Mouse (Mus musculus) thymus, postnatal 0 days (tissue): ENCODE results near the gene Gm28372. TPM values are rescaled to one million over a fixed set of nuclear protein-coding genes. Genes with fewer than 3 reads are reported as not detected.

ENCODE experiments used
- DNase-seq: peaks from one replicate; pipeline ENCODE4 v3.0.0-alpha.2; 2015; ENCODE audit warnings: low spot score
- polyA plus RNA-seq: library from polyadenylated mRNA; unstranded; fragments of >200 nt; fragmentation: Nextera tagmentation; extraction: Ambion mirVana; gene quantifications from 2 replicates; pipeline ENCODE4 v1.2.1, GENCODE M21; 2015

The Gm28372 gene
- polyA plus RNA-seq, 1 experiment from 2014 or later: not detected

GRCm38 (mm10) chr2:130411558-130412495 lies 6.8 kb downstream of the Gm28372 start:
- peak; percentile 73 for DNase-seq

GRCm38 (mm10) chr2:130412775-130413174 lies 7.7 kb downstream of the Gm28372 start:
- no peak for DNase-seq

DNA sequence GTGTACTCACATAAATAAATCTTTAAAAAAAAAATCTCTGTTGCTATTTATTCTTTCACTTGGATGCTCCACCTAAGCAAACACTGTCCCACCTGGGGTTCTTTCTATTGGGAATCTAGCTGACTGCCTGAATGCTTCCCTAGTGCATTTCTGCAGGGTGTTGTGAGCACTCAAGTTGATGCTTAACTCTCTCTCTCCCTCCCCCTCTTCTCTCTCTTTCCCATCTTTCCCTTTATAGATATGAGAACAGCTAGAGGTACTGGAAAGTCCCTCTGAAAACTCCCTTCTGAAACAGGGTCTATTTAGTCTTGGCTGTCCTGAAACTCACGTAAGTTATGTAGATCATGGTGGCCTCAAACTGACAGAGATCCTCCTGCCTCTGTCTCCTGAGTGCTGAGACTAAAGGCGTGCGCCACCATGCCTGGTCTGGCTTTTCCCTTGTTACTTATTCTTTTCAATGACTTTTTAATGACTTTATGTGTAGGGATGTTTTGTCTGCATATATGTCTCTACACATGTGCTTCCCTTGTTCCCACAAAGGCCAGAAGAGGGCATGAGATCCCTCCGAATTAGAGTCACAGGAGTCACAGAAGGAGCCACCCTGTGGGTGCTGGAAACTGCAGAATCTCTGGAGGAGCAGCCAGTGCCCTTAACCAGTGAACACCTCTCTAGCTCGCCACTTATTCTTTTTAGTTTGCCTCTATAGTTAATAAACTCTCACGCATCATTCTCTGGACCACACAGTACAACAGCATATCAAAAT lies 9.2 kb downstream of the Gm28372 start:
- DNase-seq: peak; percentile 43

DNA sequence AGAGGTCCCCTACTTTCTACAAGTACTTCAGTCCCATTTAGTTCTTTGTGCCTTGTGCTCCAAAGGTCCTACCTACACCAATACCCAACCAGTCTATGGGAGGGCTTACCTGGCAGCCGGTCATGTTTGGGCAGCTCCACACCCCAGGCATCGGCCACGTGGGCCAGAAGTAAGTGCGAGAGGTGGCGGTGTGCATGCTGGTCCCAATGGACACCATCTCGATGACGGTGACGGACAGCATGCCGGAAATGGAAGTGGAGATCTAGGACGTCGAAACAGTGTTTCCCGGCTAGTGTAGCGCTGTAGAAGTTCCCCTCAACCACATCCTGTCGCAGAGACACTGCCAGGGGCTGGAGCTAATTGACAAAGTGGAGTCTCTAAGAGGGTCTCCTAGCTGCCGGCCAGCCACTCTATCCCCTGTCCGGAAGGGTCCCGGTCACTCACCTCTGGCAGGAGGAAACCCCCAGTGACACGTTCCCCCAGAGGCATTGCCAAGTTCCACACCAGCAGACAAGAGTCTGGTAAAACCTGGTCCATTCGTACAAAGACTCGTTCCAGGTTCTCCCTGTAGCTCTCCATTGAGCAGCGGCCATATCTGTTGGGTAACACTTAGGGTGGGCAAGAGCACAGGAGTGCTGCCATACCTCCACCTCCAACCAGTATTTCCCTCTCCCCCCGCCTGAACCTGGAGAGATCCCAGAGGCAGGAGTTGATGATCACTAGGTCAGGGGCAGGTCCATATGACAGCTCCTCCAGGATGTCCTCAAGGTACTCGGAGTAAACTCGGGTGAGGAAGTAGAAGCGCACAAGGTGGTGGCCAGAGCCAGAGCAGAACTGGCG lies 17.0 kb downstream of the Gm28372 start:
- DNase-seq: no peak

GRCm38 (mm10) chr2:130423397-130424125 lies 18.5 kb downstream of the Gm28372 start:
- peak; percentile 85 for DNase-seq

GRCm38 (mm10) chr2:130424126-130424853 lies 19.3 kb downstream of the Gm28372 start, which contains the start of the genes Vps16 and Pced1a:
Gene Vps16 (plus strand): TSS chr2:130424339.
Gene Pced1a (minus strand): TSS chr2:130424701.
- peak; percentile 92 for DNase-seq

GRCm38 (mm10) chr2:130425112-130425511 lies 20.1 kb downstream of the Gm28372 start:
- DNase-seq: no peak

GRCm38 (mm10) chr2:130429851-130430250 lies 24.8 kb downstream of the Gm28372 start:
- DNase-seq: no peak

DNA sequence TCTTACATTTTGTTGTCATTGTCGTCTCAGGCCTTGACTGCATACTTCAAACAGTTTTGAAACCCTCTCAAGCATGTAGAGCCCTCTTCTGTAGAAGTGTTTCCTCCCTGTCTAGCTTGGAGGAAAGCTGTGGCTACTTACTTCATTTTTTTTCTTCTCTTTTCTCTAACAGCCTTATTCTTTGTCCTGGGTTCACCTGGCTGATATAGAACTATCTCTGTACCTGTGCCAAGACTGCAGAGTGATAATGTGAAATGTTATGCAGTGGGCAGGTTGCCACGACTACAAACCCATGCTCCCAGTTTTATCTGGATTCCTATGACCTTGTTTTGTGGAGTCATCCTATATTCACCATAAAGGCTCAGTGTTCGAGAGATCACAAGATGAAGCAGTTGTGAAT lies 25.4 kb downstream of the Gm28372 start:
- no peak for DNase-seq

GRCm38 (mm10) chr2:130432157-130432556 lies 27.1 kb downstream of the Gm28372 start:
- no peak for DNase-seq

DNA sequence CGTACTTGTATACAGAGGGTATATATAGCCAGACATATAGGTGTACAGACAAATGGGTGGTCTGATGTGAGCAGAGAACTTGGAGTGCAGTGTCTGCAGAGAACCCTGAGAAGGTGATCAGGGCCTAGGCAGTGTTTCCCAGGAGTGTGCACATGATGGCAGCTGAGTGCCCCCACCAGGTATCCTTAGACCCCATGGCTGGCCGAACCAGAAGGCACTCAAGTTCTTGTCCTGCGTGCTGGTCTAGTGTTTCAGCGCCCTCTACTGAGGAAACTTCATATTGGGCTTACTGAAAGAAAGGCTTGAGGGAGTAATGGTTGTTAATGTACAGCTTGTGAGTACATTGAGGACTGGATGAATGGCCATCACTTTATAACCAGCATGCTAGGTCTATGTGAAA lies 28.1 kb downstream of the Gm28372 start:
- DNase-seq: peak; percentile 70

GRCm38 (mm10) chr2:130436769-130437168 lies 31.7 kb downstream of the Gm28372 start:
- peak; percentile 33 for DNase-seq

- DNase-seq: no peak
These were observed 33.8 kb downstream of the Gm28372 start for GRCm38 (mm10) chr2:130438861-130439260.

- no peak for DNase-seq
These were observed 34.9 kb downstream of the Gm28372 start for GRCm38 (mm10) chr2:130439840-130440480.

GRCm38 (mm10) chr2:130442162-130442561 lies 37.1 kb downstream of the Gm28372 start:
- DNase-seq: no peak

- DNase-seq: no peak
These were observed 43.4 kb downstream of the Gm28372 start for GRCm38 (mm10) chr2:130448449-130448848.

- DNase-seq: peak; percentile 18
These were observed 44.2 kb downstream of the Gm28372 start for GRCm38 (mm10) chr2:130449021-130449793.

- DNase-seq: peak; percentile 92
These were observed 44.9 kb downstream of the Gm28372 start, which contains the start of gene Ptpra for GRCm38 (mm10) chr2:130449794-130450433. Gene Ptpra (plus strand): TSS chr2:130450278.
